Mouse (Mus musculus) right cerebral cortex, adult 2 months (tissue): ENCODE measurements at regions not wholly inside any gene's neighbourhood (a gene's known extent, or its start where the extent isn't known, plus 50 kb on each side); places are given as distances from the start of the nearest gene placed in this dataset.
"Not testable (repeated sequence)": the region's sequence is repeated elsewhere in the genome, so short reads cannot be mapped to it uniquely, and the experiment has no call there.

Experiments used
- DNase-seq, 2 experiments: peaks; one replicate each; pipeline ENCODE4 v3.0.0; 2021 to 2022; ENCODE audit warnings: low spot score in 2 of 2

GRCm38 (mm10) chr1:42539541-42540520 is 155.7 kb upstream of the Pou3f3 start:
- DNase-seq, result peak; percentile 57 to 77

GRCm38 (mm10) chr1:42541991-42542390 is 153.6 kb upstream of the Pou3f3 start:
- DNase-seq, result no peak

- no peak for DNase-seq
Measured at GRCm38 (mm10) chr1:42542846-42543549, 152.6 kb upstream of the Pou3f3 start.

GRCm38 (mm10) chr1:42546879-42547278 is 148.7 kb upstream of the Pou3f3 start:
- DNase-seq, result peak in 1 of 2 experiments; percentile 6

GRCm38 (mm10) chr1:42557301-42557700 is 138.3 kb upstream of the Pou3f3 start:
- no peak for DNase-seq

GRCm38 (mm10) chr1:42567640-42568039 is 127.9 kb upstream of the Pou3f3 start:
- DNase-seq, result no peak

- DNase-seq, result no peak
Measured at GRCm38 (mm10) chr1:42585191-42585590, 110.4 kb upstream of the Pou3f3 start.

DNA sequence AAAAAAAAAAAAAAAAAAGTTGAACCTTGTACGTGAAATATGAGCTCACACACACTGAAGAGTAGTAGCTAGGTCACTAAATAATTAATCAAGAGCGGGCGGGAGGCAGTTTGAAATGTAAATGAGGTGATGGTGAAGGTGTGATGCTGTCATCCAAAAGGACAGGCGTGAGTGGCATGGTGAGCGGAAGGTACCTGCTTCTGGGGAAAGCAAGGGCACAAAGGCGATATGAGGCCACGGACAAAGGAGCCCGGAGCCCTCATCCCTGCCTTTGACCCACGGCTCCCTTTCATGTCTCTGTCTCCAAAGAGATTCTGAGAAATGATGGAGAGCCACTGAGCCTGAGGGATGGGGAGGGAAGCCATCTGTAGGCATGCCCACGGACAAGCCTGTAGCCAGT is 107.1 kb upstream of the Pou3f3 start:
- DNase-seq, result no peak

DNA sequence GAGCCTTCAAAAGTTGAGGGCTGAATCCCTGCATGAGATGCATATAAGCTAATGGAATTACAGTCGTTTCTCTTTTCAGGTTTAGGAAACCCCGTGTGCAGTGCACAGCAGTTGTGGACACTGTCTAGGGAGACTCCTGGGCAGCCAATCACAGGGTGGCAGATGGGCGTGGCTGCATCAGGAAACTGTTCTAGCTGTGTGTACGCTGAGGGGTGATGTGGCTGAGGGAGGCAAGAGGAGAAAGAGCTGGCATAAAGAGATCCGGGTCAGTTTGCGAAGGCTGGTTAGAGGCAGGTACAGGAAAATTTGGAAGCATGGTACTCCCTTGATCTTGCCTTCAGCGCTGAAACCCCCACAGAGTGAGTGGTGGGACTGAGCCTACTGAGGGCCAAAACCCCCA is 106.1 kb upstream of the Pou3f3 start:
- DNase-seq, result no peak

- peak; percentile 49 to 55 for DNase-seq
Measured at GRCm38 (mm10) chr1:42591855-42592254, 103.7 kb upstream of the Pou3f3 start.

DNA sequence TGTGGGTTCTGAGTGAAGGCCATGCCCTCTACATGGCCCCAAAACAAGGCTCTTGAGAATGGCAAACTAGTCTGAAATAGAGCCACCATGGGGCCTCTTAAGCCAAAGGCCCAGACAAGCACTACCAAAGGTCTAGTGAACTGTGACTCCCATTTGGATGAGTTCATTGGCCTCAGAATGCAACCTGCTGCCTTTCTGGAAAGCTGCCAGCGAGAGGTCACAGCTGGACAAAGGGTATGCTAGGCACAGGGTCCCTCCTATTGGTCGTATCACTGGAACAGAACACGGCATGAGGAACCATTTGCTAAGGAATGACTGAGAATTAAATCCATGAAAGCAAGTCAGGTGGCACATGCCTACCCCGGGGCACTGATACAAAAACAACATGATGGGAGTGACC is 98.5 kb upstream of the Pou3f3 start:
- DNase-seq, result no peak

- DNase-seq, result no peak
Measured at GRCm38 (mm10) chr1:42599238-42599637, 96.3 kb upstream of the Pou3f3 start.

GRCm38 (mm10) chr1:42606251-42606650 is 89.3 kb upstream of the Pou3f3 start:
- no peak for DNase-seq

- DNase-seq, result not testable (repeated sequence)
Measured at GRCm38 (mm10) chr1:42607466-42608043, 88.0 kb upstream of the Pou3f3 start.

DNA sequence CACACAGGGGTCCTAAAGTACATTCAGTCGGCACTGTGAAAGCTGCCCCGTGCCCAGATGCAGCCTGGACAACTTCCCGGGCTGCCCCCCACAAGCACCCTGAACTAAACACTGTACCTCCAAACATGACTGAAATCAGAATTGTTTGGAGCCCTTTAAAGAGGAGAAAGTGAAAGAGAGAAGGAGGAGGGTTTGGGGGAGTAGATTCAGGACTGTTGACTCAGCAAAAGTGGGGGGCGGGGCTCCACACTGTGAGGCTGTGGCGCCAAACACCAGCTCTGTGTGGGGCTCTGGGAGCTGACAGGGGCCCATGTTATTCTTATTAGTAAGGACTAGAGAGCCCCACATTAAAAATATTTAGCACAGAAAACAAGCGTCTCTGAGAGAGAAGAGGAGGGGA is 71.8 kb upstream of the Pou3f3 start:
- DNase-seq, result no peak

- no peak for DNase-seq
Measured at GRCm38 (mm10) chr1:42628800-42629199, 66.8 kb upstream of the Pou3f3 start.

DNA sequence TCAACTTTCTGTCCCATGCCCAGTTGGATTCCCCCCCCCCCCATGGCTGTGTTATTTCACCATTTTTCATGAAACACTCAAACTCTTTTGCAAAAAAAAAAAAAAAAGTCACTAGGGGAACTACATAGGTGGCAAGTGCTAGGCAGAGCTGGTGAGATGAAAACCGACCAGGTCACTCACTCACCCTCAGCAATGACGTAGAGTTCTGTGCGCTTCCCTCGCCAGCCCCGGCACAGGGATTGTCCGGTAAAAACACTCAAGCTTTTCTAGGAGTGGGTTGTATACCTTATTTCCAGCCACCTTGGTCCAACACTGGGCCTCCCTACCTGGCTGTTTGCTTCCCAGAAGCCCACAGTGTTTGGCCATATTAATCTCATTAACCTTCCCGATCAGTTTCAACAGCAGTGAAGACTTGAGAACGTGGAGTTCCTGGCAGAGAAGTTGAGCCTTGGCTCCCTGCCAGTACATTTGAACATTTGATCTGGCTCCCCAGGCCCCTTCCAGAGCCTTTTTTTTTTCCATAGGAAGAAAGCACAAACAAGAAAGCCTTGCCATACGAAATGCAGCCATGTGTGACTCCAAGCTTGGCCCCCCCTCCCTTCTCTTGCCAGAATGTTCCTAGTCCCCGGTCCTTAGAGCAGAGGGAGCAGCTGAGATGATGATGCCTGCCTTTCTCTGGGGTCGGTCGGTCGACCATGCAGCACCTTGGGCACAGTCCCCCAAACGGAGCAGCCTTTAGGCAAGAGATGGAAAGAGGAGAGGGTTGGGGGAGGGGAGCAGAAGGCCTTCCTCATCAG is 65.9 kb upstream of the Pou3f3 start:
- DNase-seq, result no peak

DNA sequence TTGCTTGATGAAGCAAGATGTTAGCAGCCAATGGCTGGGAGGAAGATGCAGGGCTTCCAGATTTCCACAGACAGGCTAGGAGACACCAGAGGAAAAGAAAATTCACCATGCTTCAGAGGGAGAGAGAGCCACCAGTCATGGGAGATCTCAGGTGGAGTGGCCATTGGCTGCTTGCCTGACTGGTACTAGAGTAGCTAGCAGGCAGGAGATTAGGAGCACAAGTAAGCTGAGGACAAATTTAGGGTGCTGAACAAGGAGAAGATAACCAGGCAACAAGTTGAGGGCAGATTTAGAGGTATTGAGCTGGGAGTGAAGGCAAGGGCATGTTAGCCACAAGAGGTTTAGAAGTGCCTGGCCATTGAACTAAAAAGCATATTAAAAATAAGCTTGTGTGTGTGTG is 63.3 kb upstream of the Pou3f3 start:
- no peak for DNase-seq

GRCm38 (mm10) chr1:42636558-42636957 is 59.0 kb upstream of the Pou3f3 start:
- DNase-seq, result no peak
